Mouse (Mus musculus): Measurements from ENCODE around the gene Trap1. TPM values are rescaled to one million over a fixed set of nuclear protein-coding genes. Genes with fewer than 3 reads are reported as not detected.
"Not testable (repeated sequence)": the region's sequence is repeated elsewhere in the genome, so short reads cannot be mapped to it uniquely, and the experiment has no call there.

The Trap1 gene
- total RNA-seq, 2 experiments from 2014 or later: 68.6 to 68.9 TPM

DNA sequence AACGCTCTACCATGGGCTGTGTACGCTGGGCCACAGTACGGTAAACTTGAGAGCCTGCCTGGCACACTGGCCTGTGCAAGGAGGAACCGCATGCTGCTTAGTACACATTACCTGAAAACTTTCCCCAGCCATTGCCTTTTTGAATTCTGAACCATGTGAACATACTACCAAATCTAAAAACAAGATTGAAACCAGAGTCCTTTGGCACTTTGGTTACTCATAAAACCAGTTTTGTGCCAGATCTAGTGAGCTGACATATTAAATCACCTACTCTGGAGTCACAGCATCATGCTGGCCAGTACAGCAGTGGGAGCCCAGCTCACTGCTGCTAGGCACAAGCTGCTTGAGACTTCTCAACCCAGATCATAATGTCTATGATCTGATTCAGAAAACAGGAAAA is 36.0 kb downstream of the Trap1 start:
- intact Hi-C loops (cut with DNase I): no loop called here
- DNase-seq (ENCODE audit: low spot score in 2 of 2): no peak

DNA sequence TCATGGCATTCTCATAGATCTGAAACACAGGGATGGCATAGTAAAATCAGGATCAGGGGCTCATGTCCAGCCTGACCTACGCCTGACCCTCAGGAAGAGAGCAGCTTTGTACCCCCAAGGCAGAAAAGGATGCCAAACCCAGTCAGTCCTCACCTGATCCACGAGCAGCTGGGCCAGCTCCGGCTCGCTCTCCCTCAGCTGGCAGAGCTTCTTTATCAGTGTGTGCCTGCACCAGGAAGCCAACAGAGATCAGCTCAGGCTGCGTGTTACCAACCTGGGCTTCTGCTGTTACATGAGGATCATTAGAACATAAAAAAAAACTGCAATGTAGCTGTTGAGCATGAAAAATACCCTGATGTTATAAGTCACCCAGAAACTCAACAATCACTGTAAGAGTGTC is 37.4 kb downstream of the Trap1 start:
- intact Hi-C loops (cut with DNase I): no loop called here
- DNase-seq (ENCODE audit: low spot score in 2 of 2): no peak

DNA sequence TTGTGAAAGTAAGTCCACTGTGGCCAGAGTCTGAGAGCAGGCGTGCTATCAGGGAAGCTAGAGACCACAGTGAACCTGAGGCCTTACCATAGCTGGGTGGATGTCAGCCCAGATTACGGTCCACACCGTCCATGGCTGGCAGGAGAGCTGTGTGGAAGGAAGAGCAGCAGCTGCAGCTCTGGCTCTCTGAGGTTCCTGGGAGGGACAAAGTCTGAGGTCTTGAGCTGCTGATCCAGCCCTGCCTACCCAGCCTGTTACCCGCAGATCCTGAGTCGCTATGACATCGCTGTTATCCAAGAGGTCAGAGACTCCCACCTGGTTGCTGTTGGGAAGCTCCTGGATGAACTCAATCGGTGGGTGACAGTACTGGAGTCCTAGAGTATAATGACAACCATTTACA is 39.9 kb downstream of the Trap1 start:
- intact Hi-C loops (cut with DNase I): no loop called here

DNA sequence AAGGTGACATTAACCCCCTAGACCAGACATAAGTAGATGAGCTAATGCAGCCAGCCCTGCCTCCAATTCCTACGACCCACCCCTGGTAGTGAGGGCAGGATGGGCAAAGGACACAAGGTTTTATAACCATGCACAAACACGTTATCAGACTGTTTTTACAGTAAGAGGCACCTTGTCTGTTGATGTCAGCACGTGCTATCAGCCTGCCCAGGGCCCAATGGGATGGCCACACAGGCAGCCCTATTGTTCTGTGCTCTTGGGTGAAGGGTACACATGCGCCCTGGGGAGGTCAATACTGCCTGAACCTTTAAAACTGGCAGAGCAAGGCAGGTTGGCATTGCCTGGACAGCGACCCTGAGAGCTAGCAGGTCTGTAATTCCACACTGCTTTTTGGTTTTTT is 40.8 kb downstream of the Trap1 start, which contains the start of gene Dnase1:
Dnase1 (plus strand) TSS at position 136 of the 400 bp plus-strand sequence.
- intact Hi-C loops (cut with DNase I): no loop called here
- no peak for DNase-seq (ENCODE audit: low spot score in 2 of 2)

More for the DNA sequence above, 39.9 kb downstream of the Trap1 start:
- no peak for DNase-seq (ENCODE audit: low spot score in 2 of 2)

DNA sequence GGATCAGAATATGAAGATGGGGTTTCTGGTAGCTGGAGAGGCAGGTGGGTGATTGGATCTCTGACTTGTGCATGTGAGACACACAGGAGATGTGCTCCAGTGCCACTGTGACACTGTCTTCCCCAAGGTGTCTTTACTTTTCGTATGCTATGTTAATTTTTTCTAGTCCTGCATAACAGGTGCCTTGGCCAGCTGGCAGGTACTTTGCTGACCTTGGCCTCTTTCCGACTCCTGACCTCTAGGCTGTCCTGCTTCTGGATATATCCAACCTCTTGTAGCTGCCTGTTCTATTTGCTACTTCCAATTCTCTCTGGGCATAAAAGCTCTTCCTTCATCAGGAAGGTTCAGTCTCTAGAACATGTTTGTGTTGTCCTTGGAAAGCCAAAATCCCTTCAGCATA is 42.1 kb downstream of the Trap1 start:
- intact Hi-C loops (cut with DNase I): no loop called here
- no peak for DNase-seq (ENCODE audit: low spot score in 2 of 2)

DNA sequence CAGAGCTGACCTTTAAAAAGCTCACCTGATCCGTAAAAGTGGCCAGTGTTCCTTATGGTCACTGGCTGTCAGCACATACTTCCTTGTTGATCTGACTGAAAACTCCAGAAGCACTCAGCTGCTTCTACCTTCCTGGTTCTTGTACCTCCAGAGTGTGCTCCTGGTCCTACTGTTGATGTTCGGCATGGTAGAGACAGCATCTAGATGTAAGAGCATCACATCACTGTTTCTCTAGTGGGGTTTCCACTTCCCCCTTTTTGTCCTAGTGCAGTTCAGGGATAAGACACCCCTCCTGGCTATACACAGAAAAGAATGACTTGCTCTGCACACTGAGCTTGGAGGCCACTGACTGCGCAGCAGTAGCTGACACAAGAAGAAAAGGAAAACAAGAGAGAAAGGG is 43.2 kb downstream of the Trap1 start:
- no peak for DNase-seq (ENCODE audit: low spot score in 2 of 2)
- intact Hi-C loops (cut with DNase I): no loop called here

DNA sequence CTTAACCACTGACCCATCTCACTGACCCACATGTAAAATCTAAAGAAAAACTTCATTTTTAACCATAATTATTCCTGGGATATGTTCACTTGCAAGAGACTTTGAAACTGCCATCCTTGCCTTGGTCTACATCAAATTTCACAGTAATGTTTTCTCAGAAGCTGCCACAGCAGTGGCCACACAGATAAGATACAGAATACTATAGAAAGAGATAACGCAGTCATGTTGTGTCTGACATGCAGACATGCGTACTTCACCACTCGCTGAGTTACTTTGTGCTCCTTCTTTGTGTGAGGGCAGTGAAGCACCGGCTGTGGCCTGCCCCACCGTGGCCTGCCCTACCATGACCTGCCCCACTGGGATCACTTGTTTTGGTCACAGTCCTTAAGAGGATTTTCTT is 43.7 kb downstream of the Trap1 start:
- intact Hi-C loops (cut with DNase I): no loop called here
- no peak for DNase-seq (ENCODE audit: low spot score in 2 of 2)

DNA sequence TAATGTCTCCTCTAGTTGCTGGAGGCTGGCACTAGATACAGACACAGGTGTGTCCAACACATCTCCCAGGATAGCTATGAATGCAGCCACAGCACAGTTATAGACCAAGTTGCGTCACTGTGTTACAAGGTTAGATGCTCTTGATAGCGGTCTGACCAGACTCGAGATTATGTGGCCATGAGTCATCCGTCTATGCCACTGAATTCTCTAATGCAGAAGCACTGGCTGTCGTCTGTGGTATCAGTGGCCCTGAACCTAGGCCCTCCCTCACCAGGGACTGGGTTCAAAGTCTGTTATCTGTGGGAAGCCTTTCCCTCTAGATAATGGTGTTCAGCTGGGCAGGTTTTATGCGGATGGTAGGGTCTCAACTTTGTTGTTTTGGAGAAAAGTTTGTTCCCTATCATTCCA is 45.3 kb downstream of the Trap1 start:
- DNase-seq (ENCODE audit: low spot score in 2 of 2): no peak
- intact Hi-C loops (cut with DNase I): no loop called here

DNA sequence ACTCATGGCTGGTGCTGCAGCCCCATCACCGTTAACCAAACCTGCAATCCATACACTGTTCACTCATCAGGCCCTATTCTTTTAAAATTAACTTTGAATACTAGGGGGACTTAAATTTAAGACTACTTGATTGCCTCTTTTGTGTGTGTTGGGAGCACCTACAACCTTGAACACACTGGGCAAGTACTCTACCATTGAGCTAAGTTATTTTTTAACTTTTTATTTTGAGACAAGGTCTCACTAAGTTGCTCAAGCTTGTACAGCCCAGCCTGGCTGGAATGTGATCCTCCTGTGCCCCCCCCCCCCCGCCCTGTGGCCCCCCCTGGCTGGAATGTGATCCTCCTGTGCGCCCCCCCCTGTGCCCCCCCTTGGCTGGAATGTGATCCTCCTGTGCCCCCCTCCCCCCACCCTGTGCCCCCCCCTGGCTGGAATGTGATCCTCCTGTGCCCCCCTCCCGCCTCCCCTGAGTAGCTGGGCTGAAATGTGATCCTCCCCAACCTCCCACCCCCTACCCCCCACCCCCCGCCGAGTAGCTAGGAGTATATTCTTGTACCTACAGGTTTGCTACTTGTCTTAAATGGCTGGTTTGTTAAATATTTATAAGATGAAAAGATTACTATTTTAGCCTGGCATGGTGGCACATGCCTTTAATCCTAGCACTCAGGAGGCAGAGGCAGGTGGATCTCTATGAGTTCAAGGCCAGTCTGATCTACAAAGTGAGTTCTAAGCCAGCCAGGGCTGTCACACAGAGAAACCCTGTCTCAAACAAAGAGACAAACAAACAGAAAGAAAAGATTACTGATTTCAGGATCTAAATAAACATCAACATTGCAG is 46.0 kb downstream of the Trap1 start:
- no peak for DNase-seq (ENCODE audit: low spot score in 2 of 2)
- intact Hi-C loops (cut with DNase I): no loop called here

DNA sequence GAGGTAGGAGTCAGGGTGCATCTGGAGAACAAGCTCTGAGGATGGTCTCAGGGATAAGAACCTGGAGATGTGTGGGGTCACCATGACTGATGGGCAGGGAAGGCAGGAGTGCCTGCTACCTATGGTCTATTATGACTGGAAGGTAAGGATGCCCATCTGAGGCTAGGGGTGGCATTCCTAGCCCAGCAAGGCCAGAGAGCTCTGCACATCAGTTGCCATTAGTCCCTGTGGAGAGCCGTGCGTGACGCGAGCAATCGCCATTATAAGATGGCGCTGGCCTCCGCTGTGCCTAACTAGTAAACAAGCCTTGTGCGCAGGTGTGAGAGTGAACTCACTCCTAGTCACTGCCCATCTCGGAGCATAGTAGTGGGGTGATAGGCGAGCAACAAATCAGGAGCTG is 47.1 kb downstream of the Trap1 start:
- intact Hi-C loops (cut with DNase I): no loop called here
- DNase-seq (ENCODE audit: low spot score in 2 of 2): no peak

DNA sequence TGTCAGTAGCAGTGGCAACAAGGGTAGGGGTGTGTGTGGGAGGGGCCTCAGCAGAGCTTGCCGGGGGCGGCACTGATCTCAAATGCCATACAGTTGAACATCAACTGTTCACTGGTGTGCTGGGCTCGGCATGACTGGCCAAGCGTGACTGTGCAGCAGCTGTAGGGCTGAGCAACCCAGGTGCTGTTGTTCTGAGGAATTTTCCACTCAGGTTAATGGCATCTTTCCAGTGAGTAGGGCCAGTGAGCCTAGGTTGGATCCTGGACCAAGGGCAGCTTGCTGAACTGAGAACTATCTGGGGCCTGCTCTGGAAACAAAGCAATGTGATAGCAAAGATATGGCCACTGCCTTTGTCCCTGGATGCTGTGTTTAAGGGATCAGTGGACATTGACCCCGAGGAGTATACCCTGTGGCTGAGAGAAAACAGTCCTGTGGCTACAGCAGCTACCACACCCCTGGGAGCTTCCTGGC is 48.2 kb downstream of the Trap1 start:
- DNase-seq (ENCODE audit: low spot score in 2 of 2): no peak
- intact Hi-C loops (cut with DNase I): no loop called here

DNA sequence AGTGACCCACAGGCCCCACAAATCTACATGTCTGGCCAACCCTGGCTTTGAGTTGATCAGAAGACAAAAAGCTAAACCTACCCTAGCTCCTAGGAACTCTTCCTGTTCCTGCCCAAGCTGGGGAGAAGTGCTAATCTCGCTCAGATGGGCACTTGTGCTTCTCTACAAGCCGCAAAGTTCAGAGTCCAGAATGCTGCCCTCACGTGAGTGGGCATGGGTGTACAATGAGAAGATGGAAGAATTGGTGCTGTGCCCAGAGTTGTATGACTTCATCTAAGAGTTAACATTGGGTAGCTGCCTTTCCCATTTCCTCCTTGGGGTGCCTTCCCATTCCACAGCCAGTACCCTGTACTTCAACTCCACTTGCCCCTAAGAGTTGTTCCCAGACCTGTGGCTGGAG is 50.4 kb downstream of the Trap1 start:
- intact Hi-C loops (cut with DNase I): no loop called here
- no peak for DNase-seq (ENCODE audit: low spot score in 2 of 2)

DNA sequence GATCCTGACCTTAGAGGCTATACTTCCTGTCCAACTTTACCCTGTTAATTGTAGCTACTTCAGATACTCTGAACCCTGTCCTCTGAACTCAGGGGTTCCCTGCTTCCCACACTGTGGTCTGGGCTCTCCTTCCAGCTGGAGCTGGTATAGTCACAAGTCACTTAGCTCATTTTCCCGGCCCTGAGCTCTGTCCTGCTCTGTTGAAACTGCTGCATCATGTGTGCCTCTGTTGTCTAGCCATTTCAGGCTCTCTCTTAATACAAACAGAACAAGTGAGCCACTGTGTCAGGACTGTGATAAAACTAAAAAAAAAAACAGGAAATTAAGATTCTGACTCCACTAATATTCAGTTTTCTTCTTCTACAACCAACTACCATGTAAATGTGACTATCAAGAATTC is 51.0 kb downstream of the Trap1 start:
- intact Hi-C loops (cut with DNase I): no loop called here
- DNase-seq (ENCODE audit: low spot score in 2 of 2): no peak

DNA sequence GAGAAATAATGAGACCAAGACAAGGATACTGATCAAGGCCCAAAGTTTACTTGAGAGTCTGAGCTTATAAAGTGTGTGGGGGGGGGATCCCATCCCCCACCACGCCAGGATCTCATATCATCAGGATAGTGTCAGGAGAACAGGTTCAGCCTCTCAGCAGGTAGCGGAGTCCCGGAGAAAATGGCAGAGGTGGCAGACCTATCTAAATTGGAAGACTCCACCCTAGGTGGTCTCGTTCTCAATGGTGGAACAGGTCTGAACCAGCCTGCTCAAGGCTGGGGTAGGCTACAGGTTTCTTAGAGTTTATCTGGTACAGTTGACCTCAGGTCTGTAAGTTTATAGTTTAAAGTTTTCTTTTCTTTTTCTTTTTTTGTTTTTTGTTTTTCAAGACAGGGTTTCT is 54.9 kb downstream of the Trap1 start:
- intact Hi-C loops (cut with DNase I): no loop called here
- DNase-seq (ENCODE audit: low spot score in 2 of 2): no peak

DNA sequence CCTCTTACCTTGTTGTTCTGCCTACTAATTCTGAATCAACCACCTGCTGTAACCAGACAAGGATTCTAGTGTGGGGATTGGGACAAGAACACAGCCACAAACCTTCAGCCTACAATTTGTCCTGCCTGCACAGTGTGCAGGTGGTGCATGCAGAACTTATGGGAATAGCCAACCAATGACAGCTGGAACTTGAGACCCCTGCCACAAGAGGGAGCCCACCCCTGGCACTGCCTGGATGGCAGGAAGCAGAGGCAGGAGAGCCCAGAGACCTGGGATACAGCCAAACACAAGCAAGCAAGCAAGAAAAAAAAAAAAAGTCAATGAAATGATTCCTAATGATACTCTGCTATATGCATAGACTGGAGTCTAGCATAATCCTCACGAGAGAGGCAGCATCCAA is 56.4 kb downstream of the Trap1 start:
- intact Hi-C loops (cut with DNase I): no loop called here

DNA sequence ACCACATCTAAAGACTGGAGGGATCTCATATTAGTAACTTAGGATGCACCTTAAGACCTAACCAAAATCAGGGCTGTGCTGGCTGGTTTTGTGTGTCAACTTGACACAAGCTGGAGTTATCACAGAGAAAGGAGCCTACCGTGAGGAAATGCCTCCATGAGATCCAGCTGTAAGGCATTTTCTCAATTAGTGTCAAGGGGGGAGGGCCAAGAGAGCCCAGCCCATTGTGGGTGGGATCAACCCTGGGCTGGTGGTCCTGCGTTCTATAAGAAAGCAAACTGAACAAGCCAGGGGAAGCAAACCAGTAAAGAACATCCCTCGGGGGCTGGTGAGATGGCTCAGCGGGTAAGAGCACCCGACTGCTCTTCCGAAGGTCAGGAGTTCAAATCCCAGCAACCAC is 60.2 kb downstream of the Trap1 start:
- DNase-seq (ENCODE audit: low spot score in 2 of 2); intact Hi-C loops (cut with DNase I): not testable (repeated sequence)

More for the DNA sequence above, 56.4 kb downstream of the Trap1 start:
- DNase-seq (ENCODE audit: low spot score in 2 of 2): no peak

DNA sequence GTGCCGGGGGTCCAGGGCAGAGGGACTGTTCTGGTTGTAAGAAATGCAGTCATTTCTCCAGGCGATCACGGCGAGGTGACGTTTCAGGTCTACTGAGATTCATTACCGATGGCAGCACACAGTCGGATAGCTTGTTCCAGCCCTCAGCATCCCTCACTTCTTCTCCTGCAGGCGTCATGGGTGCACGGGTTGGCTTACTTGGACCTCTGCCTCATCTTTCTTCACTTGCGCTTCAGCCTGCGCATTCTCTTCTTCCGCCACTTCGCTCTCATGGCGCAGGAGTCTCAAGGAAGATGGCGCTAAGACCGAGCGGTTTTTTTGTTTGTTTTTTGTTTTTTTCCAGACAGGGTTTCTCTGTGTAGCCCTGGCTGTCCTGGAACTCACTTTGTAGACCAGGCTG is 60.8 kb downstream of the Trap1 start:
- intact Hi-C loops (cut with DNase I); DNase-seq (ENCODE audit: low spot score in 2 of 2): not testable (repeated sequence)

DNA sequence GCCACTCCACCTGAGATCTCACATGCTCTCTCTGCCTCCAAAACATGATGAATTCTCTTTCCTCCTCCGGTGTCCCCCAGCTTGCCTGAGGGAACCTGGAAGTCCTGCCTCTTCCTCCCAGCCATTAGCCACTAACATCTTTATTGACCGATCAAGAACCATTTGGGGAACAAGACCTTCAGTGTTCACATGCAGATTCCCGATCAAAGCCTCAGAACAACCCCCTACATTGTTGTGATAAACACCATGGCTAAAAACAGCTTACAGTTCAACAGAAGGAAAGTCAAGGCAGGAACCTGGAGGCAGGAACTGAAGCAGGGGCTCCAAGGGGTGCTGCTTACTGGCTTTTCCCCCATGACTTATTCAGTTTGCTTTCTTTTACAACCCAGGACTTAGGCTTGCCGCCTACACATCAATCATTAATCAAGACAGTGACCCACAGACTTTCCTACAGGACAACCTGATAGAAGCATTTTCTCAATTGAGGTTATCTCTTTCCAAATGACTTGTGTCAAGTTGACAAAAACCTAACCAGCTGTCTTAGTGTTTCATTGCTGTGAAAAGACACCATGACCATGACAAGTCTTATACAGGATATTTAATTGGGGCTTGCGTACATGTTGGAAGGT is 63.5 kb downstream of the Trap1 start:
- intact Hi-C loops (cut with DNase I): no loop called here
- DNase-seq (ENCODE audit: low spot score in 2 of 2): no peak

DNA sequence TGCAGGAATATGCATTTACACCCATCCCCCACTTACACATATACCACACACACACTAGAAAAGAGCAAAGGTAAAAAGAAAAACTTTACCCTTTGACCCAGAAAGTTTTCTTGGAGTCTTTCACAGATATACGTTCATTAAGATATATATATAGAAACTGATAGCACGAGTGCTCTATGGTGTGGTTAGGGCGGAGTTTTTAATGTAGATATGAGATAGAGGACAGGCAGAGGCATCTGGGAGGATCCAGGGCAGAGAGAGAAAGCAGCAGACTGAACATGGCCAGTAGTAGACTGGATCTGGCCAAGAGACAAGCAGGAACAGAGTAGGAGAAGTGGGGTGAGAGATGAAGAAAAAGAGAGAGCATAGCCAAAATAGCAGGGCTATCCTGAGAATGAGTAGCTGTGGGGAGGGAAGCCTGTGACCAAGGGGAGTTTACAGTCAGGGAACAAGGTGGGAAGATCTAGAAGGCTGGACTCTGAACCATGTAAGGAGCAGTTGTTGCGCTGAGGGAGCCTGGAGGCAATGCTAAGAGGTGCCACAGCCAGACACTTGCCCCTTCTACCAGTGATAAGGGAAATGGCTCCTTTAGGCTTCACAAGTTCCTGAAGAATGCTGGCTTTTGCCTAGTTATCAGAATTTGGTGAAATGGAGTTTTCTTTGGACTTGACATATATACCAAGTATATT is 64.6 kb downstream of the Trap1 start:
- no peak for DNase-seq (ENCODE audit: low spot score in 2 of 2)
- intact Hi-C loops (cut with DNase I): no loop called here
